Mouse (Mus musculus): ENCODE data around the gene Cryaa. TPM values are rescaled to one million over a fixed set of nuclear protein-coding genes. Genes with fewer than 3 reads are reported as not detected.
A peak's percentile ranks its signal among the peaks of the same experiment; 100 is the strongest.

Gene Cryaa
- polyA plus RNA-seq, 1 experiment from 2014 or later = 0.49 TPM

GRCm38 (mm10) chr17:31721637-31722036 is 44.0 kb downstream of the Cryaa start:
- Histone ChIP-seq H3K4me2 (no peak overlapping the region), H3K4me3 (no peak overlapping the region), H3K9ac (no peak overlapping the region), H3K36me3 (no peaks in the 10 kb centered on the region), H3K27me3 (no peaks in the 10 kb centered on the region), H3K4me1 (replicated peaks) (0 out of 2 replicates have a peak, but pooled peaks cover 7% of the 10 kb centered on the region), H3K27ac (replicated peaks) (no peak overlapping the region), H3K9me3 (no peaks in the 10 kb centered on the region)
- ATAC-seq (ENCODE audit: low FRiP score, low read depth) = no peak
- WGBS = 61% methylated on average over 6 of the region's 6 CpGs

- no peaks in the 10 kb centered on the region for H3K36me3 ChIP-seq
- H3K9me3 ChIP-seq = no peaks in the 10 kb centered on the region
- peaks cover 12% of the 10 kb centered on the region; the same call in 1 of the 2 replicates for H3K4me1 ChIP-seq (replicated peaks)
- no peak overlapping the region for H3K27ac ChIP-seq (replicated peaks)
- WGBS = 19% methylated on average over 6 of the region's 6 CpGs
- H3K27me3 ChIP-seq = no peaks in the 10 kb centered on the region
- no peak overlapping the region for H3K4me2 ChIP-seq
- no peak overlapping the region for H3K9ac ChIP-seq
- no peak for ATAC-seq (ENCODE audit: low FRiP score, low read depth)
- H3K4me3 ChIP-seq = no peak overlapping the region
These were observed 47.8 kb downstream of the Cryaa start for GRCm38 (mm10) chr17:31725366-31725765.

- Histone ChIP-seq H3K27ac (replicated peaks) (no peak overlapping the region), H3K9me3 (no peaks in the 10 kb centered on the region), H3K4me1 (replicated peaks) (peaks cover 12% of the 10 kb centered on the region; the same call in 1 of the 2 replicates), H3K36me3 (no peaks in the 10 kb centered on the region), H3K4me2 (no peak overlapping the region), H3K4me3 (no peak overlapping the region), H3K27me3 (no peaks in the 10 kb centered on the region), H3K9ac (no peak overlapping the region)
- no peak for ATAC-seq (ENCODE audit: low FRiP score, low read depth)
- 92% methylated on average over 5 of the region's 5 CpGs for WGBS
These were observed 48.6 kb downstream of the Cryaa start for GRCm38 (mm10) chr17:31726216-31726615.

- no peak overlapping the region for H3K4me3 ChIP-seq
- H3K4me2 ChIP-seq = no peak overlapping the region
- ATAC-seq (ENCODE audit: low FRiP score, low read depth) = no peak
- H3K36me3 ChIP-seq = no peaks in the 10 kb centered on the region
- 56% methylated on average over 4 of the region's 4 CpGs for WGBS
- H3K4me1 ChIP-seq (replicated peaks) = peaks cover 12% of the 10 kb centered on the region; the same call in 1 of the 2 replicates
- H3K27me3 ChIP-seq = no peaks in the 10 kb centered on the region
- H3K9me3 ChIP-seq = no peaks in the 10 kb centered on the region
- H3K27ac ChIP-seq (replicated peaks) = no peak overlapping the region
- H3K9ac ChIP-seq = no peak overlapping the region
These were observed 49.6 kb downstream of the Cryaa start for GRCm38 (mm10) chr17:31727230-31727629.

GRCm38 (mm10) chr17:31728043-31728442 is 50.4 kb downstream of the Cryaa start:
- no peak overlapping the region for H3K27ac ChIP-seq (replicated peaks)
- no peak for ATAC-seq (ENCODE audit: low FRiP score, low read depth)
- no peaks in the 10 kb centered on the region for H3K9me3 ChIP-seq
- H3K9ac ChIP-seq = no peak overlapping the region
- H3K4me2 ChIP-seq = no peak overlapping the region
- H3K4me1 ChIP-seq (replicated peaks) = peaks cover 12% of the 10 kb centered on the region; the same call in 1 of the 2 replicates
- 73% methylated on average over 4 of the region's 4 CpGs for WGBS
- no peaks in the 10 kb centered on the region for H3K27me3 ChIP-seq
- no peaks in the 10 kb centered on the region for H3K36me3 ChIP-seq
- H3K4me3 ChIP-seq = no peak overlapping the region

GRCm38 (mm10) chr17:31728968-31729501 is 51.4 kb downstream of the Cryaa start:
- WGBS = 61% methylated on average over 7 of the region's 7 CpGs
- ATAC-seq (ENCODE audit: low FRiP score, low read depth) = peak; percentile 75; the same call in 1 of the 2 replicates
- H3K9ac ChIP-seq = no peak overlapping the region

GRCm38 (mm10) chr17:31731038-31731437 is 53.4 kb downstream of the Cryaa start:
- H3K36me3 ChIP-seq = no peaks in the 10 kb centered on the region

More at GRCm38 (mm10) chr17:31728968-31729501, 51.4 kb downstream of the Cryaa start:
- Histone ChIP-seq H3K27me3 (no peaks in the 10 kb centered on the region), H3K4me3 (no peak overlapping the region), H3K27ac (replicated peaks) (no peak overlapping the region), H3K36me3 (no peaks in the 10 kb centered on the region), H3K9me3 (no peaks in the 10 kb centered on the region), H3K4me2 (no peak overlapping the region), H3K4me1 (replicated peaks) (peaks cover 12% of the 10 kb centered on the region; the same call in 1 of the 2 replicates)

More at GRCm38 (mm10) chr17:31731038-31731437, 53.4 kb downstream of the Cryaa start:
- no peak overlapping the region for H3K9ac ChIP-seq
- H3K27ac ChIP-seq (replicated peaks) = no peak overlapping the region
- H3K9me3 ChIP-seq = no peaks in the 10 kb centered on the region
- no peaks in the 10 kb centered on the region for H3K27me3 ChIP-seq
- H3K4me1 ChIP-seq (replicated peaks) = peaks cover 5% of the 10 kb centered on the region; the same call in 1 of the 2 replicates
- WGBS = 74% methylated on average over 6 of the region's 6 CpGs
- no peak for ATAC-seq (ENCODE audit: low FRiP score, low read depth)
- H3K4me2 ChIP-seq = no peak overlapping the region
- no peak overlapping the region for H3K4me3 ChIP-seq

Other genes with a start within 250 kb of the Cryaa start
- 37.2 and 38.1 TPM in 2 replicates for gene Wdr4, start 157.8 kb upstream of the Cryaa start, polyA plus RNA-seq (2015; fragmentation: Nextera tagmentation; extraction: Ambion mirVana)
- 445 and 471 TPM in 2 replicates for gene Ndufv3, start 157.7 kb upstream of the Cryaa start, polyA plus RNA-seq (2015; fragmentation: Nextera tagmentation; extraction: Ambion mirVana)
- gene Pknox1, start 113.1 kb upstream of the Cryaa start, polyA plus RNA-seq (2015; fragmentation: Nextera tagmentation; extraction: Ambion mirVana) = 33.9 and 36.7 TPM in 2 replicates
- 8.9 TPM in 2 replicates for gene Cbs, start 40.6 kb upstream of the Cryaa start, polyA plus RNA-seq (2015; fragmentation: Nextera tagmentation; extraction: Ambion mirVana)
- 196 and 202 TPM in 2 replicates for gene U2af1, start 18.9 kb upstream of the Cryaa start, polyA plus RNA-seq (2015; fragmentation: Nextera tagmentation; extraction: Ambion mirVana)
- 20.3 and 20.9 TPM in 2 replicates for gene Sik1, start 178.0 kb downstream of the Cryaa start, polyA plus RNA-seq (2015; fragmentation: Nextera tagmentation; extraction: Ambion mirVana)

All from hindbrain, embryonic 15.5 days (tissue).